Mouse (Mus musculus) hindbrain, embryonic 15.5 days (tissue): ENCODE results near the gene D3Ertd751e. TPM values are rescaled to one million over a fixed set of nuclear protein-coding genes. Genes with fewer than 3 reads are reported as not detected.

Experiments
- ATAC-seq: fragments of 200-750 bp; cut with Nextera tagmentation; 2 replicates; pipeline ENCODE4 v1.8.0; 2017; ENCODE audit warnings: low read depth, moderate number of reproducible peaks, moderate TSS enrichment; ENCODE audit not compliant: low FRiP score
- H3K27ac ChIP-seq: fragments of 300-500 bp; sonication (generic); replicated peaks from 2 replicates; pipeline ENCODE4 v1.5.1; 2015; ENCODE audit warnings: mild to moderate bottlenecking, inconsistent platforms
- H3K27me3 ChIP-seq: fragments of 300-500 bp; sonication (generic); 2 replicates; pipeline ENCODE4 v1.6.1; 2015; ENCODE audit warnings: control low read depth, inconsistent platforms
- H3K36me3 ChIP-seq: fragments of 300-500 bp; sonication (generic); 2 replicates; pipeline ENCODE4 v1.6.1; 2015; ENCODE audit warnings: control low read depth, inconsistent platforms
- H3K4me1 ChIP-seq: fragments of 300-500 bp; sonication (generic); replicated peaks from 2 replicates; pipeline ENCODE4 v1.6.1; 2015; ENCODE audit warnings: control low read depth, inconsistent platforms
- H3K4me2 ChIP-seq: fragments of 300-500 bp; sonication (generic); 2 replicates; pipeline ENCODE4 v1.6.1; 2015; ENCODE audit warnings: moderate library complexity, mild to moderate bottlenecking, inconsistent platforms
- H3K4me3 ChIP-seq: fragments of 300-500 bp; sonication (generic); 2 replicates; pipeline ENCODE4 v1.5.1; 2015; ENCODE audit warnings: mild to moderate bottlenecking, inconsistent platforms
- H3K9ac ChIP-seq: fragments of 300-500 bp; sonication (generic); 2 replicates; pipeline ENCODE4 v1.6.1; 2015; ENCODE audit warnings: inconsistent platforms
- H3K9me3 ChIP-seq: fragments of 300-500 bp; sonication (generic); 2 replicates; pipeline ENCODE4 v1.6.1; 2016; ENCODE audit warnings: control low read depth, inconsistent platforms
- WGBS: fragments of 180-500 bp; shearing (Covaris S2); methylation state at CpG from one replicate; pipeline ENCODE4 v1.1.7; 2015; 5-methylcytosine and 5-hydroxymethylcytosine counted together
- polyA plus RNA-seq: library from polyadenylated mRNA; unstranded; fragments of >200 nt; fragmentation: Nextera tagmentation; extraction: Ambion mirVana; gene quantifications from 2 replicates; pipeline ENCODE4 v1.2.1, GENCODE M21; 2015

D3Ertd751e gene
- 9.7 and 10.6 TPM in 2 replicates for polyA plus RNA-seq

GRCm38 (mm10) chr3:41742278-41742934 is at the start of gene D3Ertd751e, which contains the start of gene Sclt1:
Gene D3Ertd751e, plus strand, starts transcription at chr3:41742611.
Gene Sclt1, minus strand, starts transcription at chr3:41742514.
- no peaks in the 10 kb centered on the region for H3K9me3 ChIP-seq
- H3K4me1 ChIP-seq: peaks cover 26% of the 10 kb centered on the region
- H3K36me3 ChIP-seq: no peaks in the 10 kb centered on the region
- H3K9ac ChIP-seq: peak within 1 kb of the TSS; percentile 87
- WGBS: under 1% methylated on average over 57 of the region's 66 CpGs
- H3K4me3 ChIP-seq: peak within 1 kb of the TSS; percentile 82
- peak; percentile 100 for ATAC-seq
- peak within 1 kb of the TSS; percentile 76 for H3K4me2 ChIP-seq
- H3K27ac ChIP-seq: peak within 1 kb of the TSS; percentile 94
- H3K27me3 ChIP-seq: no peaks in the 10 kb centered on the region

- no peak overlapping the region for H3K4me2 ChIP-seq
- H3K27ac ChIP-seq: no peak overlapping the region
- H3K36me3 ChIP-seq: peaks cover 19% of the 10 kb centered on the region
- 71% methylated on average over 1 of the region's 1 CpGs for WGBS
- H3K9me3 ChIP-seq: no peaks in the 10 kb centered on the region
- no peak for ATAC-seq
- no peaks in the 10 kb centered on the region for H3K4me1 ChIP-seq
- H3K27me3 ChIP-seq: no peaks in the 10 kb centered on the region
- no peak overlapping the region for H3K4me3 ChIP-seq
- no peak overlapping the region for H3K9ac ChIP-seq
Observed at GRCm38 (mm10) chr3:41695681-41696080, 46.7 kb upstream of the D3Ertd751e start.

GRCm38 (mm10) chr3:41741601-41742277 is 672 bp upstream of the D3Ertd751e start:
- Histone ChIP-seq H3K27me3 (no peaks in the 10 kb centered on the region), H3K4me3 (peak overlapping the region; percentile 82), H3K4me1 (peaks cover 26% of the 10 kb centered on the region), H3K36me3 (no peaks in the 10 kb centered on the region), H3K4me2 (peak overlapping the region; percentile 68), H3K27ac (peak overlapping the region; percentile 94), H3K9me3 (no peaks in the 10 kb centered on the region), H3K9ac (peak overlapping the region; percentile 87)
- under 1% methylated on average over 39 of the region's 39 CpGs for WGBS
- no peak for ATAC-seq

- Histone ChIP-seq H3K4me3 (peak overlapping the region; percentile 82), H3K4me1 (peaks cover 26% of the 10 kb centered on the region), H3K9me3 (no peaks in the 10 kb centered on the region), H3K4me2 (peak overlapping the region; percentile 76), H3K36me3 (no peaks in the 10 kb centered on the region), H3K27ac (peak overlapping the region; percentile 94), H3K9ac (peak overlapping the region; percentile 61; the same call in 1 of the 2 replicates), H3K27me3 (no peaks in the 10 kb centered on the region)
- WGBS: 34% methylated on average over 6 of the region's 6 CpGs
- no peak for ATAC-seq
Observed at GRCm38 (mm10) chr3:41743436-41743835, 1.0 kb downstream of the D3Ertd751e start.

- H3K4me3 ChIP-seq: no peak overlapping the region
- H3K4me2 ChIP-seq: no peak overlapping the region
- no peak overlapping the region for H3K9ac ChIP-seq
- no peak for ATAC-seq
- H3K36me3 ChIP-seq: no peaks in the 10 kb centered on the region
- no peaks in the 10 kb centered on the region for H3K9me3 ChIP-seq
- no peaks in the 10 kb centered on the region for H3K27me3 ChIP-seq
- H3K27ac ChIP-seq: no peak overlapping the region
- WGBS: 86% methylated on average over 2 of the region's 2 CpGs
- H3K4me1 ChIP-seq: no peaks in the 10 kb centered on the region
Observed at GRCm38 (mm10) chr3:41754556-41754955, 12.1 kb downstream of the D3Ertd751e start.

- Histone ChIP-seq H3K36me3 (no peaks in the 10 kb centered on the region), H3K4me2 (no peak overlapping the region), H3K4me1 (no peaks in the 10 kb centered on the region), H3K9me3 (no peaks in the 10 kb centered on the region), H3K4me3 (no peak overlapping the region), H3K9ac (no peak overlapping the region), H3K27ac (no peak overlapping the region), H3K27me3 (no peaks in the 10 kb centered on the region)
- ATAC-seq: no peak
- 93% methylated on average over 3 of the region's 3 CpGs for WGBS
Observed at GRCm38 (mm10) chr3:41762091-41762490, 19.7 kb downstream of the D3Ertd751e start.

GRCm38 (mm10) chr3:41812447-41812846 is 70.0 kb downstream of the D3Ertd751e start:
- no peak for ATAC-seq
- Histone ChIP-seq H3K9me3 (no peaks in the 10 kb centered on the region), H3K4me1 (no peaks in the 10 kb centered on the region), H3K27me3 (no peaks in the 10 kb centered on the region), H3K4me2 (no peak overlapping the region), H3K36me3 (no peaks in the 10 kb centered on the region), H3K9ac (no peak overlapping the region), H3K4me3 (no peak overlapping the region), H3K27ac (no peak overlapping the region)

Other genes with a start within 250 kb of the D3Ertd751e start
- 14.2 and 15.7 TPM in 2 replicates for gene Jade1, start 186.9 kb upstream of the D3Ertd751e start, polyA plus RNA-seq
- gene Sclt1, start 97 bp upstream of the D3Ertd751e start, polyA plus RNA-seq: 18.7 and 19.4 TPM in 2 replicates